Mouse (Mus musculus) small intestine, adult 2 months (tissue): ENCODE measurements around the gene Gm12248.

ENCODE experiments used
- CTCF ChIP-seq: fragments of 200-500 bp; IDR thresholded peaks from 2 replicates; pipeline ENCODE4 v1.5.1; 2012; ENCODE audit warnings: low read depth, mild to moderate bottlenecking, control low read depth, inconsistent platforms, low read length, moderate library complexity, mixed read lengths; ENCODE audit not compliant: insufficient replicate concordance, insufficient read length; ENCODE audit errors: extremely low read depth
- POLR2A ChIP-seq: fragments of 200-500 bp; IDR thresholded peaks from 2 replicates; pipeline ENCODE4 v1.6.1; 2012; ENCODE audit warnings: low read depth, mild to moderate bottlenecking, control low read depth, inconsistent platforms, low read length, moderate library complexity

- TF ChIP-seq CTCF (no peak), POLR2A (no peak)
Observed at GRCm38 (mm10) chr11:58018287-58018686, 74.6 kb downstream of the Gm12248 start.
